Mouse (Mus musculus): ENCODE data around the gene Ttc34. TPM values are rescaled to one million over a fixed set of nuclear protein-coding genes. Genes with fewer than 3 reads are reported as not detected.

The Ttc34 gene
- polyA plus RNA-seq, 1 experiment from 2014 or later: 0.28 TPM

DNA sequence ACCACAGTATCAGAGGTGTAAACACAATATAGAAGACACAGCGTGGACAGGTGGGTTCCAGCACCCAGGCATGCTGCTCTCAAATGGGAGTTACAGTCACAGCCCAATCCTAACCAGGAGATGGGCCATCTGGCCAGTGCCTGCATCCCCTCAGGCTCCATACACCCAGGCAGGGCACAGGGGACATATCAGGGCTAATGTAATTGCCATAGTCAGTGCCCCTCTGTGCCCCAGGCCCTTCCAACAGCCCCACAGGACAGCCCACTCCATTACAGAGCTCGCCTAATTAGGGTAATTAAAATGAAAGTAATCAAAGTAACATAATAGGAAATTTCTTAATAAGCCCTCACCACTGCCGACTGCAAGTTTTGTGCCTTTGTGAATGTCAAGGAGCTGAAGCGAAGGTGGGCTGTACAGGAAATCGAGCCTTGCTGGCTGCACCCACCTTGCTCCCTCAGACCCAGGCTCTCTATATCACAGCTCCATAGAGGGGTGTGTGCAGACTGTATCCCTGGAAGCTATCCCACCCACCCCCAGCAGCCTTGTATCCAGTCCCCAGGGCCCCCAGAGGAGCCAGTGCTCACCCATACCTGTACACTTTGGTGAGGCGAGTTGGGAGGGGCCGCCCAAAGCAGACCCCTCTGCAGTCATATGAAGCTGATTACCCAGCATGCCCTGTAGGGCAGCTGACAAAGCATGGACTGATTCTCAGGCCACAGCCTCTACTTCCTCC is 910 bp upstream of the Ttc34 start:
- Histone ChIP-seq H3K9ac (no peak overlapping the region), H3K27ac (no peak overlapping the region), H3K36me3 (no peaks in the 10 kb centered on the region), H3K9me3 (no peaks in the 10 kb centered on the region), H3K27me3 (replicated peaks) (no peaks in the 10 kb centered on the region; the same call in 1 of the 2 replicates), H3K4me2 (replicated peaks) (no peak overlapping the region), H3K4me3 (no peak overlapping the region), H3K4me1 (peaks cover 8% of the 10 kb centered on the region; the same call in 1 of the 2 replicates)
- peak; percentile 75; the same call in 1 of the 2 replicates for ATAC-seq (ENCODE audit: low FRiP score, low read depth)
- WGBS: 69% methylated on average over 7 of the region's 7 CpGs

DNA sequence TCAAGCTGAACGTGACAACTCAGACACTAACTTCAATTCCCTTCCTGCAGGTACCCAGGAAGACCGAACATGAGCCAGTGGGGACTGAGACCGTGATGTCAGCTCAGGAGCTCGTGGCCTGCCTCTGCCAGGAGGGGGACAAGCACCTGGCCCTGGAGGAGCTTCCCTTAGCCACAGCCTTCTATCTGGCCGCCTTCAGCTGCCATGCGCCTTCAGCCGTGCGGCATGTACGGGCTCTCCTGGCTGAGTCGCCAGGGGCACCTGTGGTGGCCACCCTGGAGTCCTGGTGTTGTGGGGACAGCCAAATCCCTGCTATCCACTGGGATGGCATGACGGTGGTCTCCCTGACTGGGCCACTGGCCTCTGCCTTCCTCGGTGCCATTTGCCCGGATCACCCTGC is 1.5 kb downstream of the Ttc34 start:
- no peaks in the 10 kb centered on the region; the same call in 1 of the 2 replicates for H3K27me3 ChIP-seq (replicated peaks)
- 87% methylated on average over 13 of the region's 13 CpGs for WGBS
- H3K4me1 ChIP-seq: peaks cover 8% of the 10 kb centered on the region; the same call in 1 of the 2 replicates
- H3K4me3 ChIP-seq: no peak overlapping the region
- no peaks in the 10 kb centered on the region for H3K9me3 ChIP-seq
- ATAC-seq (ENCODE audit: low FRiP score, low read depth): no peak
- H3K9ac ChIP-seq: no peak overlapping the region
- no peak overlapping the region for H3K27ac ChIP-seq
- no peak overlapping the region for H3K4me2 ChIP-seq (replicated peaks)
- no peaks in the 10 kb centered on the region for H3K36me3 ChIP-seq

DNA sequence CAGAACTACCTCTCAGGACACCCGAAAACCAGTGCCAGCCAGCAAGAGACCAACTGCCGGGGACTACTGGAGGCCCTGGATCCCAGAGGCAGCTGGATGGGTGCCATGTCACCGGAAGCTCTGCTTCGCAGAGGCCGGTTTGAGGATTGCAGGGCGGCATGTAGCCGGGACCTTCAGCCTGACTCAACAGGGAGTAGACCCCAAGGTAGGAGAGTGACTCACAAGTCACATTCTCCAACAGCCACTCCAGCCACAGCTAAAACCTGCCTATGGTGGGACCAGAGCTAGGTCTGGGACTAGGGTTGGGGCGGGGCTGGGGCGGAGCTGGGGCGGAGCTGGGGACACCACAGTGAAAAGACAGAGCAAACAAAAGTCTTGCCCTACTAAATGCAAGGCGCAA is 2.1 kb downstream of the Ttc34 start:
- peaks cover 8% of the 10 kb centered on the region; the same call in 1 of the 2 replicates for H3K4me1 ChIP-seq
- H3K27me3 ChIP-seq (replicated peaks): no peaks in the 10 kb centered on the region; the same call in 1 of the 2 replicates
- H3K9ac ChIP-seq: no peak overlapping the region
- no peaks in the 10 kb centered on the region for H3K36me3 ChIP-seq
- H3K4me3 ChIP-seq: no peak overlapping the region
- H3K4me2 ChIP-seq (replicated peaks): no peak overlapping the region
- no peak for ATAC-seq (ENCODE audit: low FRiP score, low read depth)
- H3K27ac ChIP-seq: no peak overlapping the region
- WGBS: 43% methylated on average over 11 of the region's 11 CpGs
- no peaks in the 10 kb centered on the region for H3K9me3 ChIP-seq

DNA sequence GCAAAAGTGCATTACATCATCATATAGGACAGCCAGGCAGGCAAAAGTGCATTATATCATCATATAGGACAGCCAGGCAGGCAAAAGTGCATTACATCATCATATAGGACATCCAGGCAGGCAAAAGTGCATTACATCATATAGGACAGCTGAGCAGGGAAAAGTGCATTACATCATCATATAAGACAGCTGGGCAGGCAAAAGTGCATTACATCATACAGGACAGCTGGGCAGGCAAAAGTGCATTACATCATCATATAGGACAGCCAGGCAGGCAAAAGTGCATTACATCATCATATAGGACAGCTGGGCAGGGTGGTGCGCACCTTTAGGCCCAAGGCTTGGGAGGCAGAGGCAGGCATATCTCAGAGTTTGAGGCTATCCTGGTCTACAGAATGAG is 15.4 kb downstream of the Ttc34 start:
- Histone ChIP-seq H3K36me3 (no peaks in the 10 kb centered on the region), H3K4me2 (replicated peaks) (no peak overlapping the region), H3K4me1 (peaks cover 4% of the 10 kb centered on the region; the same call in 1 of the 2 replicates), H3K9me3 (no peaks in the 10 kb centered on the region), H3K27ac (no peak overlapping the region), H3K27me3 (replicated peaks) (peaks cover 25% of the 10 kb centered on the region), H3K9ac (no peak overlapping the region), H3K4me3 (no peak overlapping the region)
- 93% methylated on average over 1 of the region's 1 CpGs for WGBS
- no peak for ATAC-seq (ENCODE audit: low FRiP score, low read depth)

DNA sequence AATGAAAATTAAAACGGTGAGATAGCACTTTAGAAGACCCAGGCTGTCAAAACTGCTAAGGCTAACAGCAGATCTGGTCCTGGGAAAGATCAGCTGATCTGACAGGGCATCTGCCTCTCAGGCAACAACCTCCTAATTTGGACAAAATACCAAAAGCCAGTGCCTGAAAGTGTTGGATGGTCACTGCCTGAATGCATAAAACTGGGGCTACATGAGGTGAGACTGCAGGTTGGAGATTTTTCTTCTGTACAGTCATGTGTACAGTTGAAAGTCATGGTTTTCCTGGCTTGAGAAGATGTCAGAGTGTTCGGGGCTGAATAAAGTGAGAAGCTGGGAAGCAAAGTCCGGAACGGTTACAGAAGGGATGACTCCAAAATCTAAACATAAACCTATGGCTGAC is 16.6 kb downstream of the Ttc34 start:
- WGBS: 83% methylated on average over 4 of the region's 4 CpGs
- Histone ChIP-seq H3K36me3 (no peaks in the 10 kb centered on the region), H3K27me3 (replicated peaks) (peaks cover 27% of the 10 kb centered on the region), H3K9ac (no peak overlapping the region), H3K4me3 (no peak overlapping the region), H3K4me1 (peaks cover 4% of the 10 kb centered on the region; the same call in 1 of the 2 replicates), H3K9me3 (no peaks in the 10 kb centered on the region), H3K4me2 (replicated peaks) (no peak overlapping the region), H3K27ac (no peak overlapping the region)
- ATAC-seq (ENCODE audit: low FRiP score, low read depth): no peak

DNA sequence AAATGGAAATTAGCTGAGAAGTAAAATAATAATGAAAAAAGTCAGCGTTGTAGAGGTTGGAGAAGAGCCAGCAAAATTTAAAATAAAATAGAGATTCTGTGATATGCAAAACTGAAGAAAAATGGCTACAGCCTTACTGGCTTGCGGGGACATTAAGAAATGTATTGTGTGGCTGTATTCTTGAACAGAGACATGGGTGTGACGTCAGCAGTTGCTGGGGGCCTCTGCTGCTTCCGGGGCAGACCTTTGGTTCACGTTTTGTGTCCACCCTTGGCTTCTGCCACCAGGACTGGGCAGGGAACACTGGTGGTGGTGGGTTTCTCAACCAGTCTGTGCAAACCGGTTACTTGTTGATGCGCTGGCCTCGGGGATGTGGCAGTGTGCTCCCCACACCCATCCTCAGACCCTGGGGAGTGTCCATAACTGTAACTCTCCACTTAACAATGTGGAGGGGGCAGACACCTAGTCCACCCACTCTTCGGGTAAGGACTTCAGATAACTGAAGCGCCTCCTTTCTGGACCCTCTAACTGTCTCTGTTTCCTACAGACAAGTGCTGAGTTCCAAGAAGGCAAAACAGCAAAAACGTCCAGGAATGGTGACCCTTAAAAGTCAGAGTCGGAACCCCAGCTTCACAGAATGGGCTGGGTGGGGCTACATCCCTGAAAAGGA is 17.6 kb downstream of the Ttc34 start:
- H3K9ac ChIP-seq: no peak overlapping the region
- no peak overlapping the region for H3K4me3 ChIP-seq
- no peak overlapping the region for H3K27ac ChIP-seq
- 60% methylated on average over 12 of the region's 12 CpGs for WGBS
- no peaks in the 10 kb centered on the region for H3K36me3 ChIP-seq
- no peaks in the 10 kb centered on the region for H3K9me3 ChIP-seq
- peaks cover 4% of the 10 kb centered on the region; the same call in 1 of the 2 replicates for H3K4me1 ChIP-seq
- H3K4me2 ChIP-seq (replicated peaks): peak overlapping the region; percentile 90
- ATAC-seq (ENCODE audit: low FRiP score, low read depth): no peak
- peaks cover 27% of the 10 kb centered on the region for H3K27me3 ChIP-seq (replicated peaks)

DNA sequence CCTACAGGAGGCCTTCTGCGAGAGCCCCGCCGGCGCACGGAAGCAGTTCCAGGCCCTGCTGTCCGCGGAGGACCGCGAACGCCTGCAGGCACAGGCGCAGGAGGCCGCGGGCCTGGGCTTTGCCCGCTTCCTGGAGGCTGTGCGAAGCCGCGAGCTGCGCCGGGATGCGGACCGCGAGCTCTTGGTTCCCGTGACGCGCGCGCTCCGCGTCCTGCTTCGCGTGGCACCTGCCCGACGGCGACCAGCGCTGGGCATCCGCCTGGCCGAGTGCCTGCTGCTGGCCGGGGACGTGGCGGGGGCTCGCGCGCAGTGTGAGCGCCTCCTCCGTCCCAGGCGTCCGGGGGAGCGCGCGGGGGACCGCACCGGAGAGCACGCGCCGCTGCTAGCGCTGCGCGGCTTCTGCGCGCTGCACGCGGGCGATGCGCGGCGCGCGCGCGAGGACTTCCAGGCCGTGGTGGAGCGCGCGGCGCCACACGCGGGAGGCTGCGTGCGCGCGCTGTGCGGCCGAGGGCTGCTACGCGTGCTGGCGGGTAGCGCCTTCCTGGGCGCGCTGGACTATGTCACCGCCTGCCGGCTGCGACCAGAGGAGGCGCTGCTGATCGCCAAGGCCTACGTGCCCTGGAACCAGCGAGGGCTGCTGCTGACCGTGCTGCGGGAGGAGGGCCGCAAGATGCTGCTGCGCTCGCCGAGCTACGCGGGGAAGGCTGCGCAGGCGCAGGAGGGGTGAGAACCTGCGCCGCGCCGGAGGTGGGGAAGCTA is 18.6 kb downstream of the Ttc34 start:
- peak overlapping the region; percentile 64 for H3K9ac ChIP-seq
- no peaks in the 10 kb centered on the region for H3K36me3 ChIP-seq
- H3K27ac ChIP-seq: peak overlapping the region; percentile 53; the same call in 1 of the 2 replicates
- H3K9me3 ChIP-seq: no peaks in the 10 kb centered on the region
- peaks cover 4% of the 10 kb centered on the region; the same call in 1 of the 2 replicates for H3K4me1 ChIP-seq
- H3K4me3 ChIP-seq: peak overlapping the region; percentile 48
- H3K4me2 ChIP-seq (replicated peaks): peak overlapping the region; percentile 90
- WGBS: under 1% methylated on average over 110 of the region's 110 CpGs
- peaks cover 32% of the 10 kb centered on the region for H3K27me3 ChIP-seq (replicated peaks)
- ATAC-seq (ENCODE audit: low FRiP score, low read depth): peak; percentile 96

DNA sequence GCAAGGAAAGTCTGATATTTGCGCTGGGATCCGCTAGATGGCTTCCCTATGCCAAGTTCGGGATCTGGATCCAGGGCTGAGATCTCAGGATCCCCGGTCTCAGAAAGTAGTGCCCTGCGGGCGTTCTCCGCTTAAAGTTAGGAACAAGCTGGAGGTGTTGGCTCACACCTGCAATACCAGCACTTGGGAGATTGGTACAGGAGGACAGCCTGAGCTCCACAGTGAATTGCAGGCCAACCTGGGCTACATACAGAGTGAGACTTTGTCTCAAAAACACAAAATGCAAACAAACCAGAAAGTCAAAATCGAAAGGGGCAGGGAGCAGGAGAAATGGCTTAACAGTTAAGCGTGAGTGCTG is 19.2 kb downstream of the Ttc34 start:
- Histone ChIP-seq H3K9ac (peak overlapping the region; percentile 64), H3K27ac (0 out of 2 replicates have a peak overlapping the region, but pooled peaks have one; percentile 53), H3K4me1 (peaks cover 4% of the 10 kb centered on the region; the same call in 1 of the 2 replicates), H3K4me2 (replicated peaks) (peak overlapping the region; percentile 90), H3K36me3 (no peaks in the 10 kb centered on the region), H3K4me3 (peak overlapping the region; percentile 48), H3K27me3 (replicated peaks) (peaks cover 32% of the 10 kb centered on the region), H3K9me3 (no peaks in the 10 kb centered on the region)
- WGBS: 17% methylated on average over 9 of the region's 9 CpGs
- ATAC-seq (ENCODE audit: low FRiP score, low read depth): peak; percentile 11; the same call in 1 of the 2 replicates

DNA sequence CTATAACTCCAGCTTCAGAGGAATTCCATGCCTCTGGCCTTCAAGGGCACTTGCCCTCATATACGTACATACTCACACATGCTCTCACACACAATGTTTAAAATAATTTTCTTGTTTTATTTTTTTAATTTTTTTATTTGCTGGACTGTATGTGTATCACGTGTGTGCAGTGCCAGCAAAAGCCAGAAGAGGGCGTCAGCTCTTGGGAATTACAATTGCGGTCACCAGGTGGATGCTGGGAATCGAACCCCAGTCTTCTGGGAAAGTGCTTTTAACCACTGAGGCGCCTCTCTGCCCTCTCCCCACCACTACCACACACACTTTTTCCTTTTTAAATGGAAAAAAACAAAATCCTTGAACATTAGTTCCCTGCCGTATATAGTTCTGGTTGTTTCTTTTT is 19.6 kb downstream of the Ttc34 start:
- H3K27me3 ChIP-seq (replicated peaks): peaks cover 32% of the 10 kb centered on the region

DNA sequence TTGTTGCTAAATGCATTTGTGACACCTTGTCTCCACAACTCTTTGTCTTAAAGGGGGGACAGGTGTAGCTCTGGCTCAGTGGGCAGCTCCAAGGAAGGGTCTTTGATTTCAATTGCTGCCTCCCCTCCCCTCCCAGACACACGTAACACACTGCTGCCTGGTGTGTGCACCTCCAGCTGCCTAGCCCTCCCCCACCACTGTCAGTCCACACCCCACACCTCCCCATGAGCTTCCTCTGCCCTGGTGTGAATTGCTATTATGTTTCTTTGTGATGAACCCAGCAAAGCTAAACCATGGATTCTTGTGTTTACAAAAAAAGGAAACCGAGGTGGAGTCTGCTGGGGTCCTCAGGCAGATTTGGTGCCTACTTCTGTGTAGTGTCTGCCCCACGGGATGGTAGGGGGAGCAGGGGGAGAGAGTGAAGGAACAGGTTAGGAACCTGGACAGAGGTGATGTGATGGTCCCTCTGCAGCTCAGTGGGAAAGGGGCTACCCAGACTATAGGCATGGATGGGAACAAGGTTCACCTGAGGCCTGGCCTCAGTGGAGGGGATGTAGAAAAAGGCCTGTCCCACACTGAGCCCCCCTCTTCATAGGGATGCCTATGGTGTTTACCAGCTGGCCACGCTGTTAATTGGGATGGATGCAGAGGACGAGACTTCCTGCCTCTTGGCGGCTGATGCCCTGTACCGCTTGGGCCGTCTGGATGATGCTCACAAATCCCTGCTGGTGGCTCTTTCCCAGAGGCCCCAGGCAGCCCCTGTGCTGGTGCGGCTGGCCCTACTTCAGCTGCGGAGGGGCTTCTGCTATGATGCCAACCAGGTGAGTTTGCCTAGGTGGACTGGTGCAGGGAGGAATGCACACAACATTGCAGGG is 20.3 kb downstream of the Ttc34 start:
- no peaks in the 10 kb centered on the region for H3K9me3 ChIP-seq
- no peaks in the 10 kb centered on the region for H3K36me3 ChIP-seq
- peaks cover 4% of the 10 kb centered on the region; the same call in 1 of the 2 replicates for H3K4me1 ChIP-seq
- ATAC-seq (ENCODE audit: low FRiP score, low read depth): no peak
- peaks cover 32% of the 10 kb centered on the region for H3K27me3 ChIP-seq (replicated peaks)
- WGBS: 82% methylated on average over 10 of the region's 10 CpGs
- H3K27ac ChIP-seq: no peak overlapping the region
- H3K4me3 ChIP-seq: no peak overlapping the region
- no peak overlapping the region for H3K4me2 ChIP-seq (replicated peaks)
- H3K9ac ChIP-seq: no peak overlapping the region

More for the DNA sequence above, 19.6 kb downstream of the Ttc34 start:
- 86% methylated on average over 7 of the region's 7 CpGs for WGBS
- H3K9me3 ChIP-seq: no peaks in the 10 kb centered on the region
- no peak for ATAC-seq (ENCODE audit: low FRiP score, low read depth)
- no peak overlapping the region for H3K4me3 ChIP-seq
- peak overlapping the region; percentile 90 for H3K4me2 ChIP-seq (replicated peaks)
- H3K9ac ChIP-seq: no peak overlapping the region
- H3K27ac ChIP-seq: no peak overlapping the region
- no peaks in the 10 kb centered on the region for H3K36me3 ChIP-seq
- H3K4me1 ChIP-seq: peaks cover 4% of the 10 kb centered on the region; the same call in 1 of the 2 replicates

DNA sequence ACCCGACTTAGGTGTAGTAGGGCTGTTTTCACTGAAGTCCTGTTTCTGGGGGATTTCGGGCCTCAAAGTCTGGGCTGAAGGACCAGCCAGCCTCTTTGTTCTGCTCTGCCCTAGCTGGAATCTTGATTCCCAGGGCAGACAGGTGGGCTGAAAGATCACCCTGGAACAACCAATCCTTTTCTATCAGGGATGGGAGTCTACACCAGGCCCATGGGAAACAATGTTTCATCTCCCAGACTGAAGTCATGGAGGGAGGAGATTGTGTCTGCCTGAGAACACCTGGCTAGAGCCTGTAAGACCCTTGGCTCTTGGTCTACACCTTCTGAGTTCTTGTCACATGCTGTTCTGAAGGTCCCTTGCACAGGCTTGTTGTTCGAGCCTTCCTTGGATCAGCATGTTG is 21.3 kb downstream of the Ttc34 start:
- H3K27ac ChIP-seq: no peak overlapping the region
- H3K9me3 ChIP-seq: no peaks in the 10 kb centered on the region
- 76% methylated on average over 3 of the region's 3 CpGs for WGBS
- no peak for ATAC-seq (ENCODE audit: low FRiP score, low read depth)
- no peak overlapping the region for H3K4me3 ChIP-seq
- no peak overlapping the region for H3K9ac ChIP-seq
- H3K4me2 ChIP-seq (replicated peaks): no peak overlapping the region
- no peaks in the 10 kb centered on the region for H3K36me3 ChIP-seq
- peaks cover 32% of the 10 kb centered on the region for H3K27me3 ChIP-seq (replicated peaks)
- peaks cover 4% of the 10 kb centered on the region; the same call in 1 of the 2 replicates for H3K4me1 ChIP-seq

Data from neural tube, embryonic 12.5 days (tissue).